Mouse (Mus musculus): Measurements from ENCODE around the gene Dpf1. TPM values are rescaled to one million over a fixed set of nuclear protein-coding genes. Genes with fewer than 3 reads are reported as not detected.

The Dpf1 gene
- polyA plus RNA-seq, 1 experiment from 2014 or later: 1.2 TPM

GRCm38 (mm10) chr7:29283876-29284275 lies 19.9 kb upstream of the Dpf1 start:
- Histone ChIP-seq H3K9me3 (replicated peaks; ENCODE audit: control insufficient read depth, low read length) (no peaks in the 10 kb centered on the region), H3K27ac (ENCODE audit: low read length) (no peak overlapping the region), H3K27me3 (ENCODE audit: control insufficient read depth, insufficient read depth, low read depth, low read length) (peaks cover 14% of the 10 kb centered on the region), H3K36me3 (ENCODE audit: control insufficient read depth, insufficient read depth) (no peaks in the 10 kb centered on the region), H3K4me2 (ENCODE audit: low read depth, low read length) (no peak overlapping the region), H3K4me1 (ENCODE audit: control insufficient read depth, low read depth, low read length) (peaks cover 10% of the 10 kb centered on the region), H3K9ac (ENCODE audit: low read depth, low read length) (no peak overlapping the region), H3K4me3 (ENCODE audit: low read depth, low read length) (no peak overlapping the region)
- no peak for ATAC-seq (ENCODE audit: low read depth)
- 72% methylated on average over 4 of the region's 4 CpGs for WGBS (ENCODE audit: insufficient replicate concordance)

GRCm38 (mm10) chr7:29284523-29284922 lies 19.2 kb upstream of the Dpf1 start:
- H3K4me3 ChIP-seq (ENCODE audit: low read depth, low read length): no peak overlapping the region
- H3K27ac ChIP-seq (ENCODE audit: low read length): no peak overlapping the region
- no peaks in the 10 kb centered on the region for H3K9me3 ChIP-seq (replicated peaks; ENCODE audit: control insufficient read depth, low read length)
- H3K4me1 ChIP-seq (ENCODE audit: control insufficient read depth, low read depth, low read length): peaks cover 15% of the 10 kb centered on the region
- no peaks in the 10 kb centered on the region for H3K36me3 ChIP-seq (ENCODE audit: control insufficient read depth, insufficient read depth)
- no peak overlapping the region for H3K9ac ChIP-seq (ENCODE audit: low read depth, low read length)
- 60% methylated on average over 6 of the region's 6 CpGs for WGBS (ENCODE audit: insufficient replicate concordance)
- no peak for ATAC-seq (ENCODE audit: low read depth)
- peaks cover 15% of the 10 kb centered on the region for H3K27me3 ChIP-seq (ENCODE audit: control insufficient read depth, insufficient read depth, low read depth, low read length)
- no peak overlapping the region for H3K4me2 ChIP-seq (ENCODE audit: low read depth, low read length)

GRCm38 (mm10) chr7:29287481-29287880 lies 16.3 kb upstream of the Dpf1 start:
- ATAC-seq (ENCODE audit: low read depth): no peak
- Histone ChIP-seq H3K27me3 (ENCODE audit: control insufficient read depth, insufficient read depth, low read depth, low read length) (peaks cover 8% of the 10 kb centered on the region), H3K9ac (ENCODE audit: low read depth, low read length) (no peak overlapping the region), H3K36me3 (ENCODE audit: control insufficient read depth, insufficient read depth) (no peaks in the 10 kb centered on the region), H3K9me3 (replicated peaks; ENCODE audit: control insufficient read depth, low read length) (no peaks in the 10 kb centered on the region), H3K27ac (ENCODE audit: low read length) (no peak overlapping the region), H3K4me3 (ENCODE audit: low read depth, low read length) (no peak overlapping the region), H3K4me1 (ENCODE audit: control insufficient read depth, low read depth, low read length) (peaks cover 10% of the 10 kb centered on the region), H3K4me2 (ENCODE audit: low read depth, low read length) (no peak overlapping the region)
- WGBS (ENCODE audit: insufficient replicate concordance): 74% methylated on average over 7 of the region's 7 CpGs

- 78% methylated on average over 2 of the region's 2 CpGs for WGBS (ENCODE audit: insufficient replicate concordance)
- H3K36me3 ChIP-seq (ENCODE audit: control insufficient read depth, insufficient read depth): no peaks in the 10 kb centered on the region
- no peaks in the 10 kb centered on the region for H3K9me3 ChIP-seq (replicated peaks; ENCODE audit: control insufficient read depth, low read length)
- no peak overlapping the region for H3K4me3 ChIP-seq (ENCODE audit: low read depth, low read length)
- no peak overlapping the region for H3K4me2 ChIP-seq (ENCODE audit: low read depth, low read length)
- peaks cover 10% of the 10 kb centered on the region for H3K4me1 ChIP-seq (ENCODE audit: control insufficient read depth, low read depth, low read length)
- no peak overlapping the region for H3K27ac ChIP-seq (ENCODE audit: low read length)
- H3K27me3 ChIP-seq (ENCODE audit: control insufficient read depth, insufficient read depth, low read depth, low read length): peaks cover 6% of the 10 kb centered on the region
- no peak for ATAC-seq (ENCODE audit: low read depth)
- no peak overlapping the region for H3K9ac ChIP-seq (ENCODE audit: low read depth, low read length)
These were observed 15.7 kb upstream of the Dpf1 start for GRCm38 (mm10) chr7:29288079-29288478.

- H3K36me3 ChIP-seq (ENCODE audit: control insufficient read depth, insufficient read depth): no peaks in the 10 kb centered on the region
- H3K27ac ChIP-seq (ENCODE audit: low read length): no peak within 1 kb of the TSS
- peak within 1 kb of the TSS; percentile 86 for H3K4me2 ChIP-seq (ENCODE audit: low read depth, low read length)
- peaks cover 6% of the 10 kb centered on the region for H3K27me3 ChIP-seq (ENCODE audit: control insufficient read depth, insufficient read depth, low read depth, low read length)
- peak within 1 kb of the TSS; percentile 65 for H3K4me3 ChIP-seq (ENCODE audit: low read depth, low read length)
- no peaks in the 10 kb centered on the region for H3K9me3 ChIP-seq (replicated peaks; ENCODE audit: control insufficient read depth, low read length)
- H3K9ac ChIP-seq (ENCODE audit: low read depth, low read length): peak within 1 kb of the TSS; percentile 31
- H3K4me1 ChIP-seq (ENCODE audit: control insufficient read depth, low read depth, low read length): peaks cover 10% of the 10 kb centered on the region
- 0 out of 2 replicates have a peak, but pooled peaks have one; percentile 42 for ATAC-seq (ENCODE audit: low read depth)
- WGBS (ENCODE audit: insufficient replicate concordance): 2% methylated on average over 59 of the region's 59 CpGs
These were observed 14.7 kb upstream of the Dpf1 start, which contains the start of gene Ppp1r14a for GRCm38 (mm10) chr7:29288942-29289638. Gene Ppp1r14a, plus strand, starts transcription at chr7:29289308.

GRCm38 (mm10) chr7:29289856-29290255 lies 13.9 kb upstream of the Dpf1 start:
- H3K27ac ChIP-seq (ENCODE audit: low read length): no peak overlapping the region
- no peak overlapping the region for H3K4me2 ChIP-seq (ENCODE audit: low read depth, low read length)
- peaks cover 6% of the 10 kb centered on the region for H3K27me3 ChIP-seq (ENCODE audit: control insufficient read depth, insufficient read depth, low read depth, low read length)
- WGBS (ENCODE audit: insufficient replicate concordance): 84% methylated on average over 6 of the region's 6 CpGs
- ATAC-seq (ENCODE audit: low read depth): no peak
- H3K9me3 ChIP-seq (replicated peaks; ENCODE audit: control insufficient read depth, low read length): no peaks in the 10 kb centered on the region
- H3K36me3 ChIP-seq (ENCODE audit: control insufficient read depth, insufficient read depth): no peaks in the 10 kb centered on the region
- H3K4me3 ChIP-seq (ENCODE audit: low read depth, low read length): no peak overlapping the region
- peaks cover 10% of the 10 kb centered on the region for H3K4me1 ChIP-seq (ENCODE audit: control insufficient read depth, low read depth, low read length)
- H3K9ac ChIP-seq (ENCODE audit: low read depth, low read length): no peak overlapping the region

GRCm38 (mm10) chr7:29290691-29291485 lies 12.9 kb upstream of the Dpf1 start:
- no peak overlapping the region for H3K27ac ChIP-seq (ENCODE audit: low read length)
- WGBS (ENCODE audit: insufficient replicate concordance): 61% methylated on average over 11 of the region's 11 CpGs
- H3K9ac ChIP-seq (ENCODE audit: low read depth, low read length): no peak overlapping the region
- no peak overlapping the region for H3K4me2 ChIP-seq (ENCODE audit: low read depth, low read length)
- H3K4me3 ChIP-seq (ENCODE audit: low read depth, low read length): no peak overlapping the region
- peaks cover 6% of the 10 kb centered on the region for H3K27me3 ChIP-seq (ENCODE audit: control insufficient read depth, insufficient read depth, low read depth, low read length)
- ATAC-seq (ENCODE audit: low read depth): no peak; the same call in 1 of the 2 replicates
- H3K36me3 ChIP-seq (ENCODE audit: control insufficient read depth, insufficient read depth): no peaks in the 10 kb centered on the region
- peaks cover 10% of the 10 kb centered on the region for H3K4me1 ChIP-seq (ENCODE audit: control insufficient read depth, low read depth, low read length)
- no peaks in the 10 kb centered on the region for H3K9me3 ChIP-seq (replicated peaks; ENCODE audit: control insufficient read depth, low read length)

DNA sequence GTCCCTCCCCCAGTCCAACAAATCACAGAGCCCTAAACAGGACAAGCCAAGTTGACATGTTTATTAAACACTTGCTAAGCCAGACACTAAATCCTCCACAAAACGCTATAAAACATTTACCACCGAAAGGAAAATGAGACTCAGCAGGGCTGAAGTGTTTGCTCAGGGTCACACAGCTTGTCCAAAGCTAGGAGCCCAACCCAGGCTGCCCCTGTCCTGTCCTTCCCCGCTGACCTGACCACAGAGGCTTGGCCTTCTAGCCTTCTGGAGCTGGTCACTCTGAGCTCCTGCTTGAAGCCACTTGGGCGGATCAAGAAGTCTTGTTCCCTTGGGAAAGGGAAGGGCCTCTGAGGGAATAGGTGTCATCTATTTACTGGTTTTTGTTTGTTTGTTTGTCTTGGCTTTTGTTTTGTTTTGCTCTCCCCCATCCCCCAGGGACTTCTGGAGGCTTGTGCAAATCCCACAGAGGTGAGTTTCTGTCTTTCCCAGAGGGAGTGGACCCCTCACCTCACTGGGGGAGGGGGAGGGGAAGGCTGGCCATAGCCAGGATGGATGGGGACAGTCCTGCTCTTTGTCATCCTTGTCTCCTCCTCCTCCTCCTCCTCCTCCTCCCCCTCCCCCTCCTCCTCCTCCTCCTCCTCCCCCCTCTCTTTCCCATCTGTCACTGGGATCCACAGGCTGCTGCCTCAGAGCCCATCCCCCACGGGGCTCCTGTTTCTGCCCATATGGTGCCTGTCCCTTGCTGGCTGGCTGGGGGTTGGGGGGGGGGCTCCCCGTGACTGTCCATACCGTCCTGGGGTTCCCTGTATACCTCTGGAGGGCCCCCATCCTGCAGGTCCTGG lies 11.9 kb upstream of the Dpf1 start:
- Histone ChIP-seq H3K9me3 (replicated peaks; ENCODE audit: control insufficient read depth, low read length) (no peaks in the 10 kb centered on the region), H3K4me3 (ENCODE audit: low read depth, low read length) (no peak overlapping the region), H3K36me3 (ENCODE audit: control insufficient read depth, insufficient read depth) (no peaks in the 10 kb centered on the region), H3K27ac (ENCODE audit: low read length) (no peak overlapping the region), H3K4me2 (ENCODE audit: low read depth, low read length) (no peak overlapping the region), H3K9ac (ENCODE audit: low read depth, low read length) (no peak overlapping the region), H3K27me3 (ENCODE audit: control insufficient read depth, insufficient read depth, low read depth, low read length) (peaks cover 4% of the 10 kb centered on the region), H3K4me1 (ENCODE audit: control insufficient read depth, low read depth, low read length) (peaks cover 10% of the 10 kb centered on the region)
- ATAC-seq (ENCODE audit: low read depth): no peak
- WGBS (ENCODE audit: insufficient replicate concordance): 37% methylated on average over 7 of the region's 7 CpGs

Measured in liver, embryonic 16.5 days (tissue).